Mouse (Mus musculus) embryonic facial prominence, embryonic 15.5 days (tissue): ENCODE data around the gene Amfr. TPM values are rescaled to one million over a fixed set of nuclear protein-coding genes. Genes with fewer than 3 reads are reported as not detected.
A peak's percentile ranks its signal among the peaks of the same experiment; 100 is the strongest.
"Not testable (repeated sequence)": the region's sequence is repeated elsewhere in the genome, so short reads cannot be mapped to it uniquely, and the experiment has no call there.

Experiments used
- ATAC-seq: fragments of 200-750 bp; cut with Nextera tagmentation; 2 replicates; pipeline ENCODE4 v1.8.0; 2017; ENCODE audit warnings: low read depth, moderate TSS enrichment; ENCODE audit not compliant: insufficient number of reproducible peaks, low FRiP score, low TSS enrichment
- H3K27ac ChIP-seq: fragments of 300-500 bp; sonication (generic); replicated peaks from 2 replicates; pipeline ENCODE4 v1.5.1; 2015; ENCODE audit warnings: mild to moderate bottlenecking, inconsistent platforms
- H3K27me3 ChIP-seq: fragments of 300-500 bp; sonication (generic); 2 replicates; pipeline ENCODE4 v1.6.1; 2015; ENCODE audit warnings: inconsistent platforms
- H3K36me3 ChIP-seq: fragments of 300-500 bp; sonication (generic); 2 replicates; pipeline ENCODE4 v1.6.1; 2015; ENCODE audit warnings: mild to moderate bottlenecking, inconsistent platforms
- H3K4me1 ChIP-seq: fragments of 300-500 bp; sonication (generic); 2 replicates; pipeline ENCODE4 v1.6.1; 2015; ENCODE audit warnings: inconsistent platforms
- H3K4me2 ChIP-seq: fragments of 300-500 bp; sonication (generic); replicated peaks from 2 replicates; pipeline ENCODE4 v1.6.1; 2015; ENCODE audit warnings: mild to moderate bottlenecking, inconsistent platforms
- H3K4me3 ChIP-seq: fragments of 300-500 bp; sonication (generic); replicated peaks from 2 replicates; pipeline ENCODE4 v1.5.1; 2015; ENCODE audit warnings: mild to moderate bottlenecking, inconsistent platforms
- H3K9ac ChIP-seq: fragments of 300-500 bp; sonication (generic); 2 replicates; pipeline ENCODE4 v1.6.1; 2015; ENCODE audit warnings: inconsistent platforms
- H3K9me3 ChIP-seq: fragments of 300-500 bp; sonication (generic); replicated peaks from 2 replicates; pipeline ENCODE4 v1.6.1; 2016; ENCODE audit warnings: inconsistent platforms
- WGBS: fragments of 180-500 bp; shearing (Covaris S2); methylation state at CpG from one replicate; pipeline ENCODE4 v1.1.7; 2015; 5-methylcytosine and 5-hydroxymethylcytosine counted together
- polyA plus RNA-seq: library from polyadenylated mRNA; unstranded; fragments of >200 nt; fragmentation: Nextera tagmentation; extraction: Ambion mirVana; gene quantifications from 2 replicates; pipeline ENCODE4 v1.2.1, GENCODE M21; 2015

Amfr gene
- 49.3 and 49.8 TPM in 2 replicates for polyA plus RNA-seq

DNA sequence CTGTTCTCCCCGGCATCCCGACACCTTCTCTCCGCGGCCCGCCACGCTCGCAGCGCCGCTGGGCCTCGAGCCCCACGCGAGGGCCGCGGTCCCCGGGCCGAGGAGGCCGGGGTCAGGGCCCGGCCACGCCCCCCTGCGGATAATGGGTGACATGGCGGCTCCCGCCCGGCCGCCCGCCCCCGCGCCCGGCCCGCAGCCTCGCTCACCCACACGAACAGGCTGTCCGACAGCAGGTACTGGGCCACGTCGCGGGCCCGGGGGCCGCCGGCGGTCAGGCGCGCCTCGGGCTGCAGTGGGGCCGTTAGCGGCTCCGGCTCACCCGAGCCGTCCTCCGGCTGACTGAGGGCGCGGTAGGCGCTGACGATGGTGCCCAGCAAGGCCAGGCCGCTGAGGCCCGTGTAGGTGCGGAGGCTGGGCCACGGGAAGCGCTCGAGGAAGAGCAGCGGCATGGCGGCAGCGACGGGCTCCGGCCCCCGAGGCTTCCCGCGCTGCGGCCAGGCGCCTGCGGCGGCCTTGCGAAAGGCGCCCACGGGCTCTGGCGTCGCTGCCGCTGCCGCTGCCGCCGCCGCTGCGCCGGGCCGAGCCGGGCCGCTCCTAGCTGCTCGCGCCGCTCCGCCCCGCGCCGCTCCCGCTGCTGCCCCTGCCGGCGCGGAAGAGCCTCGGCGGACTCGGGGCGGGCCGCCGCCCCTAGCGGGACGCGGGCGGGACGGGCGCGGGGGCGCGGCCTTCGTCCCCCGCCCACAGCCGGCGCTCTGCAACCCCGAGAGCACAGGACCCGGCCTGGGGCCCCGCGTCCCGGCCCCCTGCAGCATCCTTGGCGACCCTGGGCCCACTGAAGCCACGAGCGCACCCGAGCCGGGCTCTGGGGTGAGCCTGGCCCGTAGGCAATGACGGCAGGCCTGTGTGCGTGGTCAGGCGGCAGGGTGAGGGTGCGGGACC, at the start of gene Amfr:
Gene Amfr, minus strand, starts transcription at position 830 of the 939 bp plus-strand sequence.
- H3K4me3 ChIP-seq = peak within 1 kb of the TSS; percentile 95
- peak; percentile 94 for ATAC-seq
- H3K36me3 ChIP-seq = 0 out of 2 replicates have a peak, but pooled peaks cover 3% of the 10 kb centered on the region
- H3K27me3 ChIP-seq = no peaks in the 10 kb centered on the region
- peaks cover 20% of the 10 kb centered on the region for H3K4me1 ChIP-seq
- WGBS = under 1% methylated on average over 104 of the region's 130 CpGs
- H3K4me2 ChIP-seq = peak within 1 kb of the TSS; percentile 82
- H3K9me3 ChIP-seq = no peaks in the 10 kb centered on the region
- H3K9ac ChIP-seq = peak within 1 kb of the TSS; percentile 94
- H3K27ac ChIP-seq = peak within 1 kb of the TSS; percentile 92

- H3K4me1 ChIP-seq = no peaks in the 10 kb centered on the region
- H3K4me3 ChIP-seq = no peak overlapping the region
- H3K4me2 ChIP-seq = no peak overlapping the region
- no peak for ATAC-seq
- H3K27ac ChIP-seq = no peak overlapping the region
- H3K9ac ChIP-seq = no peak overlapping the region
- peaks cover 36% of the 10 kb centered on the region for H3K36me3 ChIP-seq
- whole genome bisulfite sequencing = 63% methylated on average over 6 of the region's 6 CpGs
- H3K27me3 ChIP-seq = no peaks in the 10 kb centered on the region
- no peaks in the 10 kb centered on the region for H3K9me3 ChIP-seq
Observed at GRCm38 (mm10) chr8:94057157-94057854, 44.7 kb upstream of the Amfr start.

DNA sequence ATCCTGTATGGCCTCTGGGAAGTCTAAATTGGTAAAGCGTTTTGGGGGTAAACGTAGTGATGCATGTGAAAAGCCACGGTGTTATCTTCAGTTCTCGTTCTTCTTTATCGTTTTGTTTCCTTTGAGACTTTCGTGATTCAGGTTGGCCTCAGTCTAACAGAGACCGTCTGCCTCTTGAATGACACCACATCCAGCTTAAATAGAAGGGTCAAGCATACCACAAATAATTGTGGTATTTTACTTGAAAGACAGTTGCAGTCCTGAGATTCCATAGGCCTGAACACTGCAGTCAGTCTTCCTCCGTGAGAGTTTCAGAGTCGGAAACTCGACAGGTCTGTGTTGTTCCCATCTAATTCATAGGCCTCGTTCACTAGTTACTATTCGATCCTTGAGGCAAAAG, 40.1 kb upstream of the Amfr start:
- WGBS = 68% methylated on average over 12 of the region's 12 CpGs
- no peak for ATAC-seq
- H3K27me3 ChIP-seq = no peaks in the 10 kb centered on the region
- peaks cover 14% of the 10 kb centered on the region; the same call in 1 of the 2 replicates for H3K36me3 ChIP-seq
- H3K9me3 ChIP-seq = no peaks in the 10 kb centered on the region
- H3K4me3 ChIP-seq = no peak overlapping the region
- no peak overlapping the region for H3K4me2 ChIP-seq
- H3K27ac ChIP-seq = no peak overlapping the region
- H3K9ac ChIP-seq = no peak overlapping the region
- peaks cover 3% of the 10 kb centered on the region; the same call in 1 of the 2 replicates for H3K4me1 ChIP-seq

GRCm38 (mm10) chr8:94047845-94048244, 35.2 kb upstream of the Amfr start:
- Histone ChIP-seq H3K4me3 (no peak overlapping the region), H3K27ac (no peak overlapping the region), H3K9ac (no peak overlapping the region), H3K9me3 (no peaks in the 10 kb centered on the region), H3K27me3 (no peaks in the 10 kb centered on the region), H3K4me1 (peaks cover 3% of the 10 kb centered on the region; the same call in 1 of the 2 replicates), H3K4me2 (no peak overlapping the region), H3K36me3 (no peaks in the 10 kb centered on the region)
- WGBS = 65% methylated on average over 2 of the region's 2 CpGs
- no peak for ATAC-seq

DNA sequence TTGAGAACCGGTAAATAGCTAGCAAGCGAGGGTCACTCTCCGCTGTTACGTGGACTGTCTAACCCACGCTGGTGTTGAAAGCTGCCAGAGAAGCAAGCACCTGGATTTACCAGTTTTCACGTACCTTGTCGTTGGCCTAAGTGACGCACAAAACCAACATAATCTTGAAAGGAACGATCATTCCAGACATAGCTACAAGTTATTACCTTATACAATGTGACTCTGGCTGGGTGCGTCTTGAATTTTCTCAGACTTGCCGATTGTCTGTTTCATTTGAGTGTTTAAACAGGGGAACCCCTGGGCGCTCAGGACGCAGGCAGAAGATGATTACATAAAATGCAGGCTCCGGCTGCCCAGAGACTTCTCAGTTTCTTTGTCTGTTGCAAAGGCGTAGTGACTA, 25.2 kb upstream of the Amfr start:
- no peak overlapping the region for H3K27ac ChIP-seq
- peak overlapping the region; percentile 64 for H3K4me3 ChIP-seq
- H3K36me3 ChIP-seq = no peaks in the 10 kb centered on the region
- no peaks in the 10 kb centered on the region for H3K27me3 ChIP-seq
- peaks cover 20% of the 10 kb centered on the region for H3K4me1 ChIP-seq
- peak overlapping the region; percentile 66 for H3K4me2 ChIP-seq
- H3K9me3 ChIP-seq = no peaks in the 10 kb centered on the region
- peak overlapping the region; percentile 18 for H3K9ac ChIP-seq
- 6% methylated on average over 15 of the region's 15 CpGs for WGBS
- no peak for ATAC-seq

DNA sequence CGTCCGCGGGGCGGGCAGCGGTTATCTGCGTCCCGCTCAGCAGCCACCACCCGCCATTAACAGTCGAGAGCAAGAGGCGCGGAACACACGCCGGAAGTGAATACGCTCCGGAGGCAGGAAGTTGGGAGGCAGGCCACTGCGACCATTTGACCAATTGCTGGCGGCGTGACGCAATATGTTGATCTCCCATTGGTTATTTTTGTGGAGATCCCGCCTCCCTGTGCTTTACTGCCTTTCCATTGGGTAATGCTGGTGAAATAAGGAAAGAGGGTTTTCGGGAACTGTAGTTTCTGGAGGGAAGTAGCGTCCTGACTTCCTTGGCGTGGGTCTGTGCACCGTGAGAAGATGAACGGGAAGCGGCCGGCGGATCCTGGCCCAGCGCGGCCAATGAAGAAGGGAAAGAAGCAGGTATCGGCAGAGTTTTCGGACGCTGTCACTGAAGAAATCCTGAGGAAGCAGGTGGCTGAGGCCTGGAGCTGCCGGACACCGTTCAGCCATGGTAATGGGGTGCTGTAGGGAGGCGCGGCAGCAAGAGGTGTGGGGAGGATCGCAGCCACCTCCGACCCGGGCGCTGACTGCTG, 24.4 kb upstream of the Amfr start, which contains the start of the genes Nudt21 and Ogfod1:
Gene Nudt21, minus strand, starts transcription at position 88 of the 581 bp plus-strand sequence.
Gene Ogfod1, plus strand, starts transcription at position 255 of the 581 bp plus-strand sequence.
- Histone ChIP-seq H3K27ac (peak within 1 kb of the TSS; percentile 90), H3K36me3 (no peaks in the 10 kb centered on the region), H3K27me3 (no peaks in the 10 kb centered on the region), H3K4me3 (peak within 1 kb of the TSS; percentile 64), H3K4me2 (peak within 1 kb of the TSS; percentile 66), H3K9ac (peak within 1 kb of the TSS; percentile 39), H3K9me3 (no peaks in the 10 kb centered on the region), H3K4me1 (peaks cover 20% of the 10 kb centered on the region)
- under 1% methylated on average over 41 of the region's 41 CpGs for WGBS
- ATAC-seq = peak; percentile 99

DNA sequence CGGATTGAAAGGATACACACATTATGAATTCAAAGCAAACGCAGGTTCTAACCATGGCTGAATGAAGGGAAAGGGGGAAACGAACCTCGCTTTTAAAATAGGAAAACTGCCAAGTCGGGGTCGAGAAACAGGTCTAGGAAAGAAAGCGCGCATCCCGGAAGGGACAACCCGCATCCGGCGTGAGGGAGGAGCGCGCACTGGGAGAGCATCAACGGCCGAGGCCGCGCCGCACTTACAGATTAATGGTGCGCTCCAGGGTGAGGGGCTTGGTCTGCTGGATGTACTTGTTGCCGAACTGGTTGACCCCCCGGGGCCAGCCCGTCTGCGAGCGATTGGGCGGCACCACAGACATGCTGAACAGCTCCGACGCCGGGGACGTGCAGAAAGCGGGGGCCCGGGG, 23.9 kb upstream of the Amfr start:
- H3K4me3 ChIP-seq = peak overlapping the region; percentile 64
- under 1% methylated on average over 27 of the region's 32 CpGs for WGBS
- H3K27me3 ChIP-seq, H3K9me3 ChIP-seq, H3K36me3 ChIP-seq: not testable (repeated sequence)
- ATAC-seq = peak; percentile 87
- peaks cover 20% of the 10 kb centered on the region for H3K4me1 ChIP-seq
- H3K27ac ChIP-seq = peak overlapping the region; percentile 90
- peak overlapping the region; percentile 39 for H3K9ac ChIP-seq
- peak overlapping the region; percentile 63 for H3K4me2 ChIP-seq

GRCm38 (mm10) chr8:94035200-94035599, 22.6 kb upstream of the Amfr start:
- ATAC-seq = no peak
- H3K36me3 ChIP-seq = peaks cover 12% of the 10 kb centered on the region
- no peaks in the 10 kb centered on the region for H3K27me3 ChIP-seq
- peak overlapping the region; percentile 63 for H3K4me2 ChIP-seq
- no peak overlapping the region for H3K27ac ChIP-seq
- H3K4me3 ChIP-seq = peak overlapping the region; percentile 64; the same call in 1 of the 2 replicates
- no peak overlapping the region for H3K9ac ChIP-seq
- no peaks in the 10 kb centered on the region for H3K9me3 ChIP-seq
- 48% methylated on average over 5 of the region's 5 CpGs for WGBS
- peaks cover 20% of the 10 kb centered on the region for H3K4me1 ChIP-seq

- Histone ChIP-seq H3K4me3 (no peak overlapping the region), H3K4me1 (peaks cover 20% of the 10 kb centered on the region), H3K27me3 (no peaks in the 10 kb centered on the region), H3K9me3 (no peaks in the 10 kb centered on the region), H3K9ac (no peak overlapping the region), H3K27ac (no peak overlapping the region), H3K4me2 (no peak overlapping the region), H3K36me3 (peaks cover 27% of the 10 kb centered on the region)
- WGBS = 81% methylated on average over 3 of the region's 3 CpGs
- no peak for ATAC-seq
Observed at GRCm38 (mm10) chr8:94033601-94034000, 21.0 kb upstream of the Amfr start.

DNA sequence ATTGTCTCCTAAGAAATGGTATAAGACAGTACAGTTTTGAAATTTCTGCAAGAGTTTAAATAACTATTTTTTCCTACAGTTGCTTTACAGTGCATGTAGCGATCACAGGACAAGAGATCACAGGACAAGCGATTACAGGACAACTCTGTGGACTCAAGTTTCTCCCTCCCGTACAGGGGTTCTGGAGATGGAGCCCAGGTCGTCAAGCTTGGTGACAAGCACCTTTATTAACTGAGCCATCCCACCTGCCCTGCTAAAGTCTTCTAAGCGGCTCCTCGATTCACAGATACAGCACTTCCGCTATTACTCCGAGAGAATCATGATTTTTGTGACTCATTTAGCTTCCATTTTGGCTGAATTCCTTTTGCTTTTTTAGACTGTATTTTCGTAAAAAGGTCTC, 17.1 kb upstream of the Amfr start:
- H3K4me2 ChIP-seq = no peak overlapping the region
- peaks cover 62% of the 10 kb centered on the region for H3K36me3 ChIP-seq
- peaks cover 4% of the 10 kb centered on the region; the same call in 1 of the 2 replicates for H3K4me1 ChIP-seq
- no peak overlapping the region for H3K9ac ChIP-seq
- no peak overlapping the region for H3K27ac ChIP-seq
- H3K9me3 ChIP-seq = no peaks in the 10 kb centered on the region
- 90% methylated on average over 9 of the region's 9 CpGs for WGBS
- no peak overlapping the region for H3K4me3 ChIP-seq
- no peak for ATAC-seq
- H3K27me3 ChIP-seq = no peaks in the 10 kb centered on the region

GRCm38 (mm10) chr8:94023916-94024315, 11.3 kb upstream of the Amfr start:
- no peak for ATAC-seq
- WGBS = 90% methylated on average over 6 of the region's 6 CpGs
- Histone ChIP-seq H3K4me3 (no peak overlapping the region), H3K4me2 (no peak overlapping the region), H3K27ac (no peak overlapping the region), H3K27me3 (no peaks in the 10 kb centered on the region), H3K9ac (no peak overlapping the region), H3K9me3 (no peaks in the 10 kb centered on the region), H3K36me3 (peaks cover 74% of the 10 kb centered on the region), H3K4me1 (no peaks in the 10 kb centered on the region)
